Mouse (Mus musculus) bone marrow macrophage, adult 2 months (primary cell): ENCODE measurements around the gene Ccsap.

Experiments
- CTCF ChIP-seq: IDR thresholded peaks from 2 replicates; pipeline ENCODE4 v1.5.1; 2012; ENCODE audit warnings: low read depth, mild to moderate bottlenecking, low read length, moderate library complexity
- POLR2A ChIP-seq: IDR thresholded peaks from 2 replicates; pipeline ENCODE4 v1.6.1; 2012; ENCODE audit warnings: mild to moderate bottlenecking, low read depth, low read length, borderline replicate concordance

GRCm38 (mm10) chr8:123826758-123827157 is 33.3 kb downstream of the Ccsap start:
- no peak for TF ChIP-seq CTCF
- no peak for TF ChIP-seq POLR2A
